Mouse (Mus musculus): ENCODE data around the gene Dab2ip.

Gene Dab2ip

DNA sequence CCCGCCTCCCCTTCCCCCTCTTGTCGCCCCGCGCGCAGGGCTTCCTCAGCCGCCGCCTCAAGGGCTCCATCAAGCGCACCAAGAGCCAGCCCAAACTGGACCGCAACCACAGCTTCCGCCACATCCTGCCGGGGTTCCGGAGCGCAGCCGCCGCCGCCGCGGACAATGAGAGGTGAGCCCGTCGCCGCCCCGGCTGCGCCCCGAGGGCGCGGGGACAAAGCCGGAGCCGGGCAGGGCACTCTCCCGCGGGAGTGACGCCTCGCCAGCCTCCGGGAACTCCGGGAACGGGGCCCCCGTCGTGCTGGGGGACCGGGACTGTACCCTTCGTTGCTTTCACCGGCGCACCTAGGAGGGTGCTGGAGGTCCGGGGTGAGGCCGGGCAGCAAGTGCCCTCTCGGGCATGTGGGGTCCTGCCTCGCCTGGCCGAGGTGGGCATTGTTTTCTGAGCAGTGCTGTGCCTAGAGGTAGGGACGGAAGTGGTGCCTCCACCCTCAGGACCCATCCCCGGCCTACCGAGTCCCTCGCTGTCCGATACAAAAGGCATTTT lies 103.5 kb downstream of the Dab2ip start:
- DNase-seq, result peak; percentile 78

DNA sequence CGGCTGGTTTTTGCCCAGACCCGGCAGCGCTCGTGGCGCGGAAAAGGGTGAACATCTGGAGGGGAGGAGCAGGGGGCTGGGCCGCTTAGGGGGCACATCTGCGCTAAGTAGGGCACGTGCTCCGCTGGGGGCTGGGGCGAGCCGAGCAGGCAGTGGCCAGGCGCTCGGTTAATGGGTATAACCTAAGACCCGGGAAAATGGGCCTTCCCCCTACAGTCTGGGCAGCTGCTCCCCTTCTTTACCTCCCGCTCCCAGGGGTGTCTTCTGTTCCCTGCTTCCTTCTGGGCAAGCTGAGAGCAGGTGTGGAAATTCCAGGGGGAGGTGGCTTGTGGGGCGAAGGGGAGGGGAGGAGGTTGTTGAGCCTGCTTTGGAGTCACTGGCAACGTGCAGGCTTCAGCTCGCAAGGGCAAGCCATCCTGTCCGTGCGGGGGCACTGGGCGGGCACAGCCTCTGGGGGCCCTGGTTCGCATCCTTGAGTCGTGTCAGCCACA lies 104.0 kb downstream of the Dab2ip start:
- peak; percentile 48 to 50 for DNase-seq

DNA sequence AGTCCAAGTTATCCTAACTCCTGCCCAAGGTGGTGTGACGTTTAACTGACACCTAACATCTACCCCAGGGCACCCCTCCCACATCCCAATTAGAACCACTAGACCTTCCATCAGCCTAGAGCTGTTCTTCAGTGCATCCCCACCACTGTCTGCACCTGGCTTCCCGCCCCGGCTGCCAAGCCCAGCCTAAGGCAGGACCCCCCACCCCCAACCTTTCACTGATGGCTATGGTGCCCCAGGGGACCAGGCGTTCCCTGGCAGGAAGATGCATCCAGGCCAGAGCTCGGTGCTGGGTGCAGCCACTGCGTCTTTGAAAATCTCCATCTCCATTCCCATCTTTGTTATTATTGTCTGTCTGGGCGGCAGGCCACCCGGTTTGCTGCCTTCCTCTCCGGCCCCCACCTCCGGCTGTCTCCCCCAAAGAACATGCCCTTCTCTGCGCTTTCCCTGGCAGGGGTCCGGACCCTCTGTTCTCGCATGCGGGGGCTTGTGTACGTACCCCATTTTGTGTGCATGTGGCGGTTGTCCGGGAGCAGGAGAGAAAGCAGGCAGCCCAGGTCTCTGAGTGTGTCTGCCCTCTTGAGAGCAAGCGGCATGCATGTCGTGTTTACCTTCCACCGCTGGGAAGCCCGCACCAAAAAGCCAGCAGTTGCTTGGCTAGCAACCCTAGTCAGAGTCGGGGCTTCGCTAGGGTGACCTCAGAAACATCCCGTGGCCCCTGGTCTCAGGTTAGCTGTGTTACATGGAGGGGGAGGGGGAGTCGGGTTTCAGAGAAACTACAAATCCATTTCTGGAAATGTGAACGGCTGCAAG lies 104.9 kb downstream of the Dab2ip start:
- no peak for DNase-seq

DNA sequence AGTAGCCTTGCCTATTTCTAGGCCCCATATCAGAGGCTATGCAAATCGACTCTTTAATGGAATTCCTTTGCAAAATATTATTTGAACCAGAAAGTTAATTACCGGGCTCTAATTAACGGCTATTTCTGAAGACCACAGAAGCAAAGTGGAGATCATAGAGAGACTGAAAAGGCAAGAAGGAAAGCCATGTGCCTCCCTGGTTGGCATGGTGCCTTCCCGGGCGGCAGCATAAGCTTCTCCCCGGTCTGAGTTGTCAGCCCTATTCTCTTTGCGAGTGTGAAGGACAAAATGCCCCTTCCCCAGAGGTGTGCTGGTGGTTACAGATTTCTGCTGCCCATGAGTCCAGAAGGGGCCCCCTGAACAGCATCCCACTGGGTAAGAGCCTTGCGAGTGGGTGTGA lies 109.7 kb downstream of the Dab2ip start:
- no peak for DNase-seq

DNA sequence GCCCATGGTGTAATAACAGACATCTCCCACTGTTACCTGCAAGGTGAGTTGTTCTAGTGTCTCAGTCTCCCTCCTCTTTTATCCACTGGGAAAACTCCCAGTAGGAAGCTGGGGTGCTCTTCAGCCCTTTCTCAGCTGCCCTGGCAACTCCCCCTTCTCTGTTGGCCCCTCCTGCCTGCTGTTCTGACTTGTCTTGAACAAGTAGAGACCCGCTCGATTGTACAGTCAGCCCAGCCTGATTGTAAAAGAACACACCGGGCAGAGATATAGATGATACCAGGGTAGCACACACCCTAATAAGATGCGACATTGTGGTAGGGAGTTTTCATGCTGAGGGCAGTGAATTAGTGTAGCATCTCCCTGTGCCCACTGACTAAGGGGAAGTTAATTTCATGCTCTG lies 111.2 kb downstream of the Dab2ip start:
- DNase-seq, result no peak

DNA sequence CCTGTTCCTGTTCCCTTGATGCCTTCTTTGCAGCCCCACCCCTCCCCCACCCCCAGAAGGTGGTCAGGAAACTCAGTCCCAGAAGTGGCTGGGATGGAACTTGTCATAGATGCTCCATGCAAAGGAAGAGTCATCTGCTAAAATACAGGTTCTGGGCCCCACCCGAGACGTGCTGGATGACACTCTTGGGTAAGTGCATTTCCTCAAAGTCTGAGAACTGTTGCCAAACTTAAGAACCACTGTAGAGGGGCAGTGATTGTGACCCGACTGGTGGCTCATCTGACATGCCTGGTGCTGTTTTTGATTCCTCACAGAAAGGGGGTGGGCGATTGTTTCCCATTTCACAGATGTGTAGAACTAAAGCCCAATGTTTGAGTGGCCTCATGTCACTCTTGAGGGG lies 111.7 kb downstream of the Dab2ip start:
- no peak for DNase-seq

DNA sequence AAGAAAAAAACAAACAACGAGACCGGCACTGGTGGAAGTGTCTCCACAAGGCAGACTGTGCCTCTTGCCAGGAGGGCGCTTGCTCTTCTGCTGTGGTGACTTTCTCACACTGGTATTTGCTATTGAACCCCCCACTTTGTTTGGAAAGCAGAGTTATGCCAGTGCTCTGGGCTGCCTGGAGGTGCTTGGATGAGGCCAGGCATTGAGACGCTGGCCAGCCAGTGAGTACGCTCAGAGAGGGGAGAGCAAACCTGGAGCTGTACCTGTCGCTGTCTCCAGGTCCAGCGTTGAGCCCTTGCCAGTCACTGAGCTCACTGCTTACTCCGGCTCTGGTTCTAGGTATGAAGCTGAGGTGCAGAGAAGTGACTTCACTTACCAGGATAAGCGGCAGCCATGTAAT lies 112.2 kb downstream of the Dab2ip start:
- no peak for DNase-seq

DNA sequence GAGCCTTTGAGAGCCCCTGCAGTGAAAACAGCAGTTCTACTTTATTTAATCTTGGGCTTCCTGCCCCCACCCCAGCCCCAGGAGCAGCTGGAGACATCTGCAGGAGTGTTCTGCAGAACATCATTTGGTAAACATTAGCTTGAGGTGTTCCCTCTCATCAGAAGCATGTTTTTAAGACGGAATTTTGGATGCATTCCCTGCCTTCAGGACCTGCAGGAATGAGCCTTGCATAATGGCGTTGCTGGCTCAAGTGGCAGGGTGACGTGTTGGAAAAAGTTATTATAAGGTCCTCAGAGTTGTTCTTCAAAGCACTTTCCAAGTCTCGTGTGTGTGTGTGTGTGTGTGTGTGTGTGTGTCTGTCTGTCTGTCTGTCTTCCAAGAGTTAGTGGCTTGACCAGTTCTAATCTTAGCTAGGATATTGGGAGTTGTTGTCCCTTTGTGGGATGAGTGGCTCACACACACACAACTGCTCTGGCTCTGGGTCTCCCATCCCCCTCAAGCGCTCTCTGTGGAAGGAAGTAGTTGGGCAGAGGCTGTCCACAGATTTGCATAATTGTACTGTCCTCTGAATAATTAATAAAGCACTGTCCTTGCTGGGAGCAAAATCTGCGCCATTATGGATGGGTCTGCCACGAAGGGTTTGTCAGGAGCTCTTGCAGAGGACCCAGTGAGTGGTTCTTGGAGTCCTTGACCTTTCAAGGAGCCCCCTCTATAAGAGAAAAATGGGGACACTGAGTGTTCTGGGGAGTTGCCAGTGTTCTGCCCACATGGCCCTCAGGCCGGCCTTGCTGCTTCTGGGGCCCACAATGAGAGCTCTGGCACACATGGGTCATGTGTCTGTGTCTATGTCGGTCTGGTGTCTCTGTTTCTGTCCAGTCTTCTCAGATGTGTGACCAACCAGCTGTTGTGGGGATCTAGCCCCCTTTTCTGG lies 114.2 kb downstream of the Dab2ip start:
- DNase-seq, result no peak

DNA sequence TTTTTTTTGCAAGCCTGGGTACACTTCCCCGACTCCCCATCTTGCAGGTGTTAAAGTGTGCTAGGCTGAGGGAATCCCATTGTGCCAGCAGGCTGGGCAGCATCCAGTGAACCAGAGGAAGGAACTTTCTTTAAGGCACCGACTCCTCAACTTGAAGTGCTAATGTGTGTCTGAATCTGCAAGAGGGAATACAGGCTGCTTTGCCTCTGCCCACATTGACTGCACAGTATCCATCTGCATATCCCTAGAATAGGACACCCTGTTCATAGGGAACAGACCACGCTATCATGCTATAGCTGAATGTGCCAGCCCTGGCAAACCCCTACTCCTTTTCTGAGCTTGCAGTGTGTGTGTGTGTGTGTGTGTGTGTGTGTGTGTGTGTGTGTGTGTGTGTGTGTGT lies 115.1 kb downstream of the Dab2ip start:
- no peak for DNase-seq

DNA sequence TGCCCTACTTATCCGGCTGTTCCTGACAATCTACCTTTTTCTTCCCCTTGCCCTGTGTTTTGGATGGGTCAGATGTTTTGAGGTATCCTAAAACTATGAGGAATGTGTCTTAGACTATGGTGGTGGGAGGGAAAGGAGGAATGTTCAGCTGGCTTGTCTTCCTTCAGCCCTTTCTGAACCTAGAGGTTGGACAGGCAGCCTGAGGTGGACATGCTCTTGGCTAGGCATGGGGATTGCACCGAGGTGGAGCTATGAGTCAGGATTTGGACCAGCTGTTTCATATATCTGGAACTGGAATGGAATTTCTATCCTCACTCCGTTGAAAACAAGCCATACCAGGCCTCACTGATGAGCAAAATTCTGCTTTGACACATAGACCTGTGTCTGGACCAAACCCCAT lies 115.9 kb downstream of the Dab2ip start:
- DNase-seq, result no peak

DNA sequence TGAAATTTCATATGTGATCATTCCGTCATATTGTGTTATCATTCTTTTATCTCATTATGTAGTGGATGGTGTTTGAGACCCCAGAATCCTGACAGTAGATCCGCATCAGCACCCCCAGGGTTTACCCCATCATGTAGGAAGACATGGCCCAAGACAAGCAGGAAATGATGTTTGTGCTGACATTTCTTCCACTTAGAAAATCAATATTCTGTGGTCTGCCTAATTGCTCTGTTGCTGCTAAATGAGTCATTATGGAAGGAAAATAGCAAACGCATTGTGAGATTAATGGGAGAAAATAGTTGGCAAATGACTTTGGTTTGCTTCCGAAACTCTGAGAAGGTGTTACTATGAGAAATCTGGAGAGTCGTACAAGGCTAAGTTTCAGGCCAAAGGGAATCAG lies 116.4 kb downstream of the Dab2ip start:
- no peak for DNase-seq

DNA sequence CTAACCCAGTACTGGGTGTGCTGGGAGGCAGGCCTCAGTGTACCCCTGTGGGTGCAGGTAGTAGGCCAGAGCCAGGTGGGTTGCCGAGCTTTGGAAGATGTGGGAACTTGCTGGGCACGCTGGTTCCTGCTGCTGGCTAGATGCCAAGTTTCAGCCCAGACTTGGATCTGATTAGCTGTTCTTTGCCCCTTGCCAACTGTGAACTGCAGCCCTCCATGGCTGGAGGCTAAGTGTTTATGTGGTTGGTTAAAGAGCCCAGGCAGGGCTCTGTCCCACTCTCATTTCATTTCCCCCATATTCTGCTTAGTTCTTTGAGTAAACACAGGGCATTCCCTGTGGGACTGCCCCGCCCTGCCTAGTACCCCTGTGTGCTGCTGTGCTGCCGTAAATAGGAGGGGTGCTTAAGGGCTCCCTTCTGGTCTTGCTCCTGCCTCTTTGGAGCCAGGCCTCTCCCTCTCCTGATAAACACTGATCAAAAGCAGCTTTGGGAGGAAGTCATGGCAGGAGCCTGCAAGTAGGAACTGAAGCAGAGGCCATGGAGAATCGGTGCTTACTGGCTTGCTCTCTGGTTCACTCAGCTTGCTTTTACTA lies 118.1 kb downstream of the Dab2ip start:
- no peak for DNase-seq

DNA sequence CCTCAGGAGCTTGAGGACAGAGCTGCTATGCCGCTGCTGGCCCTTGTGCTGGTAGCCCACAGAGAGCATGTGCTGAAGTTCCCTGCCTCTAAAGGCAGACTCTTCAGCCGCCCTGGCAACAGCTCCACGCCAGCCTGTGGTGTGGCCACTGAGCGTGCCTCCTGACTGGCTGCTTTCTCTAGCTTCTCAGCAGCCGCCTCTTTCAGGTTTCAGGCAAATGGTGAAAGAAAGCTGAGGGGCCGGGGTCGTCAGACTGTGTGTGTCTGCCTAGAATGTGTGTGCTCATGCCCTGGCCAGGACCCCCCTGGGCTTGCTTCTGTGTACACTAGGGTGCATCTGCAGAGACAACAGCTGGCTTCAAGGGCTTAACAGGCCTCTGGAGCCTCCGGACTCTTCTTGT lies 119.8 kb downstream of the Dab2ip start:
- DNase-seq, result no peak

DNA sequence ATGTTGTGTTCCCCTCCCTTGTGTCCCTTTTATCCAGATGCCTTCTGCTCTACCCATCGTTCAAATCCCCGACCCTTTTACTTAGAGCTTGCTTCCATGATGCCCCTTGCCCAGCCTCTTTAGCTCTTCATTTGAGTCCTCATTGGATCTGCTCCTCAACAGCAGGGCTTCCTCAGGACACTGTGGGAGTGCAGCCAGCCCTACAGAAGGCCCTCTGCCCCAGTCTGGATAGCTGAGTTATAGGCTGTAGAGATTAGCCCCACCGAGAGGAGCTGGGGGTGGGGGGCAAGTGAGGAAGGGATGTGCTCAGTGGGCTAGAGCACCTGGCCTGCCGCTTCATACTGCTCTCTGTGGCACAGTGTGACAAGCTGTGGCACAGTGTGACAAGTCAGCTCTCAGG lies 120.4 kb downstream of the Dab2ip start:
- no peak for DNase-seq

DNA sequence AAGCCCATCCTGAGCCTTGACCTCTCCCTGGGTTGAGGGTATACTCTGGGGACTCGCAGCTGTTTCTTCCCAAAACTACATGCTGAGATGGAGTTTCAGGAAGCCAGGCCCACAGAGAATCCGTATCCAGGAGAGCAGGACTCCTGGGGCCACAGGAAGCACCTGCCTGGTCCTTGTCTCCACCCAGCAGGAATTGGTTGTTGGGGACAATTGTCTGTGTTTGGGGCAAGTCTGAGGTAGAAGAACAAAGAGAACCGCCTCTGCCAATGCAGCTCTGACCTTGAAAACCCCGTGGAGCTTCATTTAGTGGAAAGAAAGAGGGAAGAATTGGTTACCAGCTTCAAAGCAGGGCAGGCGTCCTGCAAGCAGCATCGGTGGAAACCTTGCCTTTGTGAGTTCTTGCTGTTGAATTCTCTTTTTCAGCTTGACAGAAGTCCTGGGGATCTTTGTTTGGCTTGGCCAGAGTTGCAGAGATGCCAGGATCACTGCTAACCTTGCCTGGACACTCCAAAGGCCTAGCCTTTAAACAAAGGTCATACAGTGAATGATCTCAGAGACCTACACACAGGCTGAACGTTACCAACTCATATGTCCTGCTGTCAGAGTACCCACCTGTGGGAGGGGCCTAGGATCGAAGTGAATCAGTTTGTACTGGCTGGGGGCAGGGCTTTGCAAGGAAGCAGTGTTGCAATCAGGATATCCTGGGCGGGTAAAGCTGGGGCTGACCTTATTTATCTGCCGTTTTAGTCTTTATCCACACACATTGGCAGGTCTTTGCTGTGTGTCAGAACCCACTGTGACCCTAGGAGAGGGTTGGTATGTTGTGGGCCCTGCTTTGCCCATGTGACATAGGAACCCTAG lies 122.0 kb downstream of the Dab2ip start:
- DNase-seq, result peak; percentile 36 to 49

DNA sequence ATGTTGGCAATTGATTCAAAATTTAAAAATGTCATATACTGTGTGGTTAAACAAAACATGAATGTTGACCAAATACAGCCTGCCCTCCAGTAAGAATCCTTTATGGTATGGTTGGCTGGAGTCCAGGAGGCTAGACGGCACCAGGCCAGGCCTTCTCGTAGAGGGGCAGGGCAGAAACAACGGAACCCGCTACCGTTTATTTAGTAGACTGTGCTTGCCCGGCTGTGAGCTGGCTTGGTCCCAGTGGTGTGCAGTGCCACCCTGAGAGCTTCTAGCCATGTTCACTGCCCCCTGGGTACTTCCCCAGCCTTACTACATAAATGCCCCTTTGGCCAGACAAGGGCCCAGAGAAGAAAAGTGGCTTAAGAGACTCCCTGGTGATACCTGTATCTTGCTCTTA lies 122.8 kb downstream of the Dab2ip start:
- DNase-seq, result no peak

DNA sequence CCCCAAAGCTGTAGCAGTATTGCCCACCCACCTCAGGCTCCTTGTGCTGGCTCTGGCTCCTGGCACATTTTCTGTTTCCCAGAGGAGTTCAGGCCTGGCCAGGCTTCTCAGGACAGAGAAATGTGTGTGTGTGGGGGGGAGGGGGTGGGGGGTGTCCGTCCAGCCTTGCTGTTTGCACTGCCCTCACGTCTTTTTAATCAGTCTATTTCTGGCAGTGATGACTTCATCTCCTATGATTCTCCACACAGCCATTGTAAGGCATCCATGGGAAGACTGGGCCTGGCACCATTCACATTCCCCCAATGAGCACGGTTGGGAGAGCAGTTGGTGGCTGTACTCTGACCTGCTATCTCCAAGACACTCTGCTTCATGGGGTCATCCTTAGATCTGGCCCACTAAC lies 125.9 kb downstream of the Dab2ip start:
- no peak for DNase-seq

DNA sequence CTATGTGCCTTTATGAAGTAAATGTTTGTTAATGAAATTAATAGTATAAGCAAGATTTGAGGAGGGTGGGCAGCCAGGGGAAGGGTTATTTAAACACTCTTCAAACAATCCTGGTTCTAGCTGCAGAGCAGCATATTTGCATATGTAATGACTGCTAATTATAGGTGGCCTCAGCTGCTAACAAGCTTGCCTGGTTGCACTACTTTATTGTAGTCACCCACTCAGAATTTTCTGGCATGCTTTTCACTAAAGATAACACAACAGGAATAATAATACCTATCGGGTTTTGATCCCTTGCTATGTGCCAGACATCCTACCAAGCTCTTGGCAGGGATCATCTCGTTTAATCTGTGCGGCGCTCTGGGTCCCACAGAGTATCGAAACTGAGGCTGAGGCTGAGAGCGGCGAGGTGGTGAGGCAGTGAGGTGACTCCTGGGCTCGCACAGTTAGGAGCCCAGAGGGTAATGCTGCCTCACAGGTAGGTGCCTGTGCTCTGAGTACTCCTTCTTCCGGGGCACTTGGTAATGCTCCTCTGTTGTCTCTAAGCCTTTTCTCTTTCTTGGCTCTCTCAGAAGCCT lies 126.8 kb downstream of the Dab2ip start:
- no peak for DNase-seq

DNA sequence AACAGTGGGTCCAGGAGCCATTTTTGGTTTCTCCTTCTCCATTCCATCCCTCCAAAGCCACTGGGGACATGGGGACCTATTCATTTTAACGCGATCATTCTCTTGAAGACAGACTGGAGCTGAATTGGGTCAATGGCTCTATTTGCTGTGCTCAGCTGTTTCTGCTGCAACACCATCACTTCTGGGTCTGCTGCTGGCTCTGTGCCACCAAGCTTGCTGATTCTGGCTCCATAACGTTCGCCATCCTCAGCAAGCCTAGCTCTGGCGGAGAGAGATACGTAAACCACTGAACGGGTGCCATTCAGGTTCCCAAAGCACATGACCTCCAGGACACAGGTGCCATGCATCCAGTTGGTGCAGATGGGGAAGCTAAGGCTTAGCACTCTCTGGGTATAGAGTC lies 128.0 kb downstream of the Dab2ip start:
- DNase-seq, result no peak

DNA sequence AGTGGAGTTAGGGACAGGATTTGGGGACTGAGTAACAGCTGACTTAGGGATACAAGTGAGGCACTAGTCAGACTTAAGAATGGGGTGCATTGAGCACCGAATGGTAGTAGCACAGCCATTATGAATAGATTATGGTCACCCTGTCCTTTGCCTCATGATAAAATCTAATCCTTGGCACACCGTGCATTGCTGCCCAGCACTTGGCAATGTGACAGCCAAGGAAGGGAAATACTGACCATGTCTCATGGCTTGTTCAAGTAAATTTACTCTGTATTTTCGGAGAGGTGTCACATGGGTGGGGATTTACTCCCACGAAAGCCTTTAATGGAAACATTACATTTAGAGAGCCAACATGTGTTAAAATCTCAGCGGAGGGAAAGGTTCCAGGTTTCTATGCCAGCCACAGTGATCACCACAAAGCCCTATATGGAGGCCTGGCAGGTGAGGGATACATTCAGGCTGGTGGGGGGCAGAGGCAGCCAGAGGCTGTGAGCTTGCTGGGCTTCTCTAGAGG lies 129.5 kb downstream of the Dab2ip start:
- no peak for DNase-seq

DNA sequence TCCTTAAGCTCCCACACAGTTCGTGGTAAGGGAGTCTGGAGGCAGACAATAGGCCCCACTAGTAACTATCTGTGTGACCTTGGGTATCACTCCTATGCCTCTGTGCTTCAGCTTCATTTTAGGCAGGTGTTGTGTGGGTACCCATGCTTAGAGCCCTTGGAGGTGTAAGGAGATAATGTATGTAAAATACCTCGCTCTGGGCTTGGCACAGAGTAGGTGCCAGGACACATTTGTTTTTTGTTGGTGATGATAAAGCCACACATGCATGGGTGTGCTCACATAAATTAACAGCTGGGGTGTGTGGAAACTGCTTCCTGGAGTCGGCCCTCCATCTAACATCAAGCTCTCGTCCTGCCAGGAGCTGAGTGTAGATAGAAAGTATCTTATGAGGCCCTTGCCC lies 130.1 kb downstream of the Dab2ip start:
- DNase-seq, result no peak

DNA sequence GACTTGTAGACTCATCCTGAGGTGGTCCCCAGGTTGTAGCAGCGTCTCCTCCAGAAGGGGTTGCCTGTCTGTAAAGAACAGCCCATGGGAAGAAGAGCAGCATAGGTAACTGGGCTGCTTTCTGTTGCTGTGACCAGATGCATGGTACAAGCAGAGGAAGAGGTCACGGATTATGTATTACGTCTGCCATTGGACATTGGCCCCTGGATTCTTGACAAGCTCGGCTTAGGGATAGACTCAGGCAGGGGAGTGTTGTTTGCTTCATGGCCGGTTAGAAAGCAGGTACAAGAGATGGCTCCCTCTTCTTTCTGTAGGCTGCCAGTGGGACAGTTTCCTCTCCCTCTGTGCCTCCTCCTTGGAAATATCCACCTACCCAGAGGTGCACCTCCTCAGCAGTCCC lies 130.5 kb downstream of the Dab2ip start:
- DNase-seq, result no peak
